Mouse (Mus musculus) small intestine, adult 2 months (tissue): Measurements from ENCODE around the gene Thrap3.

Experiments used
- CTCF ChIP-seq: fragments of 200-500 bp; IDR thresholded peaks from 2 replicates; pipeline ENCODE4 v1.5.1; 2012; ENCODE audit warnings: low read depth, mild to moderate bottlenecking, control low read depth, inconsistent platforms, low read length, moderate library complexity, mixed read lengths; ENCODE audit not compliant: insufficient replicate concordance, insufficient read length; ENCODE audit errors: extremely low read depth
- POLR2A ChIP-seq: fragments of 200-500 bp; IDR thresholded peaks from 2 replicates; pipeline ENCODE4 v1.6.1; 2012; ENCODE audit warnings: low read depth, mild to moderate bottlenecking, control low read depth, inconsistent platforms, low read length, moderate library complexity

DNA sequence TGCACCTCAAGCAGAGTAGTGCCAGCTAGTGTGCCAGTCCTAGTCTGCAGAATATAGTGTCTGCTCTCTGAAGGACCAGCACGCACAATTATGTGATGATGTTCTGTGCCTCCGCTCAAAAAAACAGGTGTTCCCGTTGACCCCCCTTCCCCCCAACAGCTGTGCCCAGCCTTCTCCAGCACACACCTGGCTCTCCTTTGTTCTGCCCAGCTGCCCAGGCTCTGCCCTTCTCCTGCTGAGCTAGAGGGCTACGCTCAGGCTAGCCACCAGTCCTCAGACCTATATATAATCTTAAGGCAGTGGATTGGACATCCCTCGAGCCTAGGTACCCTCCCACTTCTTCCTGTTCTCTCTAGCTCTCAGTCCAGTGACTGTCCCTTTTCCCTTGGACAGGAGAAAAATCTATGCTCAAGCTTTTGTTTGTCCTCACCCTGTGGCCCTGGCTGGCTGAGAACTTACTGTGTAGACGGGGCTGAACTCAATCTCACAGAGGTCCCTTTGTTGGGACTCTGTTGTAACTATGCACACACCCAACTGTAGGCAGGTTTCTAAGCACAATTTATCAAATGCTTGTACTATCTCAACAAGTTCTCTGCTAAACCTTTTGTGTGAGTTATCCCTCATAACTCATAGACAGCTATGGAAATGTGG, 86.6 kb downstream of the Thrap3 start:
- TF ChIP-seq POLR2A: no peak
- TF ChIP-seq CTCF: no peak
